In genomic region chr1:105954047-105954446, GRCm38 (mm10) we compare ENCODE assay signal across 21 mouse cellular contexts.
"Had no signal": no experiment of that assay in that cellular context is flagged by ENCODE, and none has a peak within 500 bp of the region (broad histone marks: within the 10 kb centered on the region; RNA-seq: fewer than 3 reads in every experiment).

No protein-coding gene starts in this region.

- H3K27ac ChIP-seq: intestine, embryonic 15.5 days; limb, embryonic 12.5 days; limb, embryonic 15.5 days; macrophage; midbrain, embryonic 12.5 days; midbrain, embryonic 15.5 days; neural tube, embryonic 12.5 days; neural tube, embryonic 15.5 days; stomach, postnatal 0 days had no signal

- H3K9ac ChIP-seq: intestine, embryonic 15.5 days; limb, embryonic 12.5 days; limb, embryonic 15.5 days; midbrain, embryonic 12.5 days; midbrain, embryonic 15.5 days; neural tube, embryonic 12.5 days; neural tube, embryonic 15.5 days had no signal

- H3K36me3 ChIP-seq: intestine, embryonic 15.5 days; limb, embryonic 12.5 days; limb, embryonic 15.5 days; midbrain, embryonic 12.5 days; midbrain, embryonic 15.5 days; neural tube, embryonic 12.5 days; neural tube, embryonic 15.5 days had no signal

- H3K9me3 ChIP-seq: intestine, embryonic 15.5 days; limb, embryonic 15.5 days; midbrain, embryonic 12.5 days; neural tube, embryonic 12.5 days had no signal

- H3K4me2 ChIP-seq: intestine, embryonic 15.5 days; limb, embryonic 12.5 days; limb, embryonic 15.5 days; midbrain, embryonic 12.5 days; midbrain, embryonic 15.5 days; neural tube, embryonic 12.5 days; neural tube, embryonic 15.5 days had no signal

- ATAC-seq: intestine, embryonic 15.5 days; midbrain, embryonic 15.5 days had no signal

- H3K27me3 ChIP-seq: intestine, embryonic 15.5 days; limb, embryonic 12.5 days; limb, embryonic 15.5 days; midbrain, embryonic 12.5 days; midbrain, embryonic 15.5 days; neural tube, embryonic 12.5 days; neural tube, embryonic 15.5 days had no signal

- H3K4me1 ChIP-seq: intestine, embryonic 15.5 days; limb, embryonic 12.5 days; limb, embryonic 15.5 days; midbrain, embryonic 12.5 days; midbrain, embryonic 15.5 days; neural tube, embryonic 12.5 days; neural tube, embryonic 15.5 days had no signal

- H3K4me3 ChIP-seq: intestine, embryonic 15.5 days; limb, embryonic 12.5 days; limb, embryonic 15.5 days; midbrain, embryonic 12.5 days; midbrain, embryonic 15.5 days; neural tube, embryonic 12.5 days; neural tube, embryonic 15.5 days had no signal

- DNase-seq: kidney, adult 11 months; kidney, postnatal 14 days; kidney, postnatal 4 days; left cerebral cortex, postnatal 4 days; lung, adult 2 months; lung, postnatal 14 days; right cerebral cortex, adult 18-20 months; right cerebral cortex, postnatal 14 days; right cerebral cortex, postnatal 4 days; thymus, adult 2 months; thymus, postnatal 14 days; thymus, postnatal 4 days had no signal
